Mouse (Mus musculus): Measurements from ENCODE around the gene Stk32c. TPM values are rescaled to one million over a fixed set of nuclear protein-coding genes. Genes with fewer than 3 reads are reported as not detected.

The Stk32c gene
- polyA plus RNA-seq, 1 experiment from 2014 or later, result 0.11 TPM

- Histone ChIP-seq H3K27ac (replicated peaks) (no peak overlapping the region), H3K36me3 (no peaks in the 10 kb centered on the region), H3K9me3 (no peaks in the 10 kb centered on the region), H3K4me2 (no peak overlapping the region), H3K4me3 (no peak overlapping the region), H3K9ac (no peak overlapping the region), H3K27me3 (replicated peaks) (peaks cover 34% of the 10 kb centered on the region), H3K4me1 (no peaks in the 10 kb centered on the region)
- ATAC-seq (ENCODE audit: extremely low read depth, insufficient number of reproducible peaks, low FRiP score, low TSS enrichment), result no peak
- 38% methylated on average over 13 of the region's 13 CpGs for WGBS
Observed at GRCm38 (mm10) chr7:139119152-139119774, 93.8 kb downstream of the Stk32c start.

GRCm38 (mm10) chr7:139107908-139108650, 105.0 kb downstream of the Stk32c start:
- no peaks in the 10 kb centered on the region for H3K9me3 ChIP-seq
- H3K36me3 ChIP-seq, result no peaks in the 10 kb centered on the region
- no peak overlapping the region for H3K4me2 ChIP-seq
- H3K4me1 ChIP-seq, result peaks cover 7% of the 10 kb centered on the region; the same call in 1 of the 2 replicates
- no peaks in the 10 kb centered on the region; the same call in 1 of the 2 replicates for H3K27me3 ChIP-seq (replicated peaks)
- no peak for ATAC-seq (ENCODE audit: extremely low read depth, insufficient number of reproducible peaks, low FRiP score, low TSS enrichment)
- WGBS, result 79% methylated on average over 9 of the region's 9 CpGs
- no peak overlapping the region for H3K27ac ChIP-seq (replicated peaks)
- H3K9ac ChIP-seq, result no peak overlapping the region
- H3K4me3 ChIP-seq, result no peak overlapping the region

DNA sequence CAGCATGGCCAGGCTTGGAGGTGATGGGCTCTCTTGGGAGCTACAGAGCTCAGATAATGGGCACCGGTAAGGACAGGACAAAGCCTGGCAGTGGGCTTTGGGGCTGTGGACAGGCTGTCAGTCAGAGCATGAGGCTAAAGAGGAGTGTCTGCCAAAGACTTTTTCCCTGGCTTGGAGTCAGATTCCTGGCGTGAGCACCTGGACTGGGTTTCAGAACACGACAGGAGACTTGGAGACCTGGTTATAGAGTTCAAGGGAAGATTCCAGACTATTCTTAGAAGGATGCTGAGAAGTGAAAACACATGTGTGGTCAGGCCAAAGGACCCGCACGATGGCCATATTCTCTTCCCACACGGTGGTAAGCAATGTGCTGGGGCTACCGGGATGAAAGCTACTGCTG, 107.4 kb downstream of the Stk32c start:
- Histone ChIP-seq H3K4me2 (no peak overlapping the region), H3K9ac (no peak overlapping the region), H3K27ac (replicated peaks) (no peak overlapping the region), H3K9me3 (no peaks in the 10 kb centered on the region), H3K27me3 (replicated peaks) (peaks cover 6% of the 10 kb centered on the region; the same call in 1 of the 2 replicates), H3K36me3 (no peaks in the 10 kb centered on the region), H3K4me3 (no peak overlapping the region), H3K4me1 (peaks cover 7% of the 10 kb centered on the region; the same call in 1 of the 2 replicates)
- no peak for ATAC-seq (ENCODE audit: extremely low read depth, insufficient number of reproducible peaks, low FRiP score, low TSS enrichment)
- 74% methylated on average over 7 of the region's 7 CpGs for WGBS

DNA sequence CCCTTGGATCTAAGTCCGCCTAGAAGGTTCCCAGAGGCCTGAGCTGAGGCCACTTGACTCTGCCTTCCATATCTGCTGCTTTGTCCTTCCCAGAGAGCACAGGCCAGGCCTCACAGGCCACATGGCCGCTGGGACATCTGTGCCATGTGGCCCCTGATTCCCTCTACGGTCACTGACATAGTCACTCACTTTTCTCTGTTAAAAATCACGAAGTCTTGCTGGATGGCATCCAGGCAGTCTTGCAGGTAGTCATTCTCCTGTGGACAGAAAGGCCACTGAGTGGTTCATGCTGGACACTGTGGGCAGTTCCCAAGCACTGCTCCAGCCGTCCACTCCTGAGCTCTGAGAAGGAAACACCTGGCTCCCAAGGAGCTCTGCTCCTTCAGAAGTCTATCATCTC, 108.0 kb downstream of the Stk32c start:
- H3K9me3 ChIP-seq, result no peaks in the 10 kb centered on the region
- WGBS, result 70% methylated on average over 5 of the region's 5 CpGs
- ATAC-seq (ENCODE audit: extremely low read depth, insufficient number of reproducible peaks, low FRiP score, low TSS enrichment), result no peak
- H3K4me3 ChIP-seq, result no peak overlapping the region
- H3K27ac ChIP-seq (replicated peaks), result no peak overlapping the region
- H3K4me1 ChIP-seq, result peaks cover 7% of the 10 kb centered on the region; the same call in 1 of the 2 replicates
- H3K27me3 ChIP-seq (replicated peaks), result peaks cover 6% of the 10 kb centered on the region; the same call in 1 of the 2 replicates
- H3K9ac ChIP-seq, result no peak overlapping the region
- no peaks in the 10 kb centered on the region for H3K36me3 ChIP-seq
- H3K4me2 ChIP-seq, result no peak overlapping the region

- Histone ChIP-seq H3K27ac (replicated peaks) (no peak overlapping the region), H3K4me1 (peaks cover 7% of the 10 kb centered on the region; the same call in 1 of the 2 replicates), H3K9ac (no peak overlapping the region), H3K9me3 (no peaks in the 10 kb centered on the region), H3K4me2 (no peak overlapping the region), H3K4me3 (no peak overlapping the region), H3K36me3 (no peaks in the 10 kb centered on the region), H3K27me3 (replicated peaks) (peaks cover 6% of the 10 kb centered on the region; the same call in 1 of the 2 replicates)
- ATAC-seq (ENCODE audit: extremely low read depth, insufficient number of reproducible peaks, low FRiP score, low TSS enrichment), result no peak
- WGBS, result 62% methylated on average over 10 of the region's 10 CpGs
Observed at GRCm38 (mm10) chr7:139103960-139104381, 109.1 kb downstream of the Stk32c start.

- Histone ChIP-seq H3K27ac (replicated peaks) (no peak overlapping the region), H3K4me2 (no peak overlapping the region), H3K9me3 (no peaks in the 10 kb centered on the region), H3K4me3 (no peak overlapping the region), H3K36me3 (no peaks in the 10 kb centered on the region), H3K4me1 (no peaks in the 10 kb centered on the region), H3K27me3 (replicated peaks) (0 out of 2 replicates have a peak, but pooled peaks cover 6% of the 10 kb centered on the region), H3K9ac (no peak overlapping the region)
- 67% methylated on average over 3 of the region's 3 CpGs for WGBS
- no peak for ATAC-seq (ENCODE audit: extremely low read depth, insufficient number of reproducible peaks, low FRiP score, low TSS enrichment)
Observed at GRCm38 (mm10) chr7:139101826-139102225, 111.3 kb downstream of the Stk32c start.

- Histone ChIP-seq H3K4me1 (no peaks in the 10 kb centered on the region), H3K36me3 (no peaks in the 10 kb centered on the region), H3K9ac (no peak overlapping the region), H3K9me3 (no peaks in the 10 kb centered on the region), H3K27ac (replicated peaks) (no peak overlapping the region), H3K27me3 (replicated peaks) (peaks cover 6% of the 10 kb centered on the region; the same call in 1 of the 2 replicates), H3K4me2 (no peak overlapping the region), H3K4me3 (no peak overlapping the region)
- 63% methylated on average over 10 of the region's 10 CpGs for WGBS
- no peak for ATAC-seq (ENCODE audit: extremely low read depth, insufficient number of reproducible peaks, low FRiP score, low TSS enrichment)
Observed at GRCm38 (mm10) chr7:139101286-139101804, 111.8 kb downstream of the Stk32c start.

- Histone ChIP-seq H3K27me3 (replicated peaks) (peaks cover 6% of the 10 kb centered on the region; the same call in 1 of the 2 replicates), H3K9me3 (no peaks in the 10 kb centered on the region), H3K27ac (replicated peaks) (no peak overlapping the region), H3K4me3 (no peak overlapping the region), H3K4me2 (no peak overlapping the region), H3K36me3 (no peaks in the 10 kb centered on the region), H3K4me1 (no peaks in the 10 kb centered on the region), H3K9ac (no peak overlapping the region)
- no peak for ATAC-seq (ENCODE audit: extremely low read depth, insufficient number of reproducible peaks, low FRiP score, low TSS enrichment)
- WGBS, result 50% methylated on average over 12 of the region's 12 CpGs
Observed at GRCm38 (mm10) chr7:139100531-139101095, 112.5 kb downstream of the Stk32c start.

GRCm38 (mm10) chr7:139096399-139096798, 116.7 kb downstream of the Stk32c start:
- Histone ChIP-seq H3K36me3 (no peaks in the 10 kb centered on the region), H3K4me1 (no peaks in the 10 kb centered on the region), H3K9me3 (no peaks in the 10 kb centered on the region), H3K9ac (no peak overlapping the region), H3K27me3 (replicated peaks) (peaks cover 8% of the 10 kb centered on the region; the same call in 1 of the 2 replicates), H3K4me3 (no peak overlapping the region), H3K27ac (replicated peaks) (no peak overlapping the region), H3K4me2 (no peak overlapping the region)
- no peak for ATAC-seq (ENCODE audit: extremely low read depth, insufficient number of reproducible peaks, low FRiP score, low TSS enrichment)
- WGBS, result 78% methylated on average over 6 of the region's 6 CpGs

DNA sequence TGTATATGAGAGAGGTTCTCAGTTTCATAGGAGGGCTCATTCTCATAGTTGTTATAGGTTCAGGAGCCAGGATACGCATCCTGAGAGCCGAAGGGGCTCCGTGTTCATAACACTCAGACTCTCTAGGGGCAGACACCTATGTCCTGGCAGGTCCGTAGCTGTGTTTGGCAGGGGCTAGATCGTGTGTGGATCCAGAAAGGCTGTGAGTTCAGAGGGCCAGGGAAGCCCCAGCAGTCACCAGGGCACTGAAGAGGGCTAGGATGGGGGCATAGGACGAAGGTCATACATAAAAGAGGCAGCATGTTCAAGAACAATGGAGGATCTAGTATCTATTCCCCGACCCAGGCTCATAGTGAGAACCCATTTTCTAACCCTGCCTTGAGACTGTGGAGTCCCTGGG, 117.8 kb downstream of the Stk32c start:
- Histone ChIP-seq H3K4me2 (no peak overlapping the region), H3K27me3 (replicated peaks) (peaks cover 17% of the 10 kb centered on the region; the same call in 1 of the 2 replicates), H3K36me3 (no peaks in the 10 kb centered on the region), H3K4me3 (no peak overlapping the region), H3K9me3 (no peaks in the 10 kb centered on the region), H3K9ac (no peak overlapping the region), H3K27ac (replicated peaks) (no peak overlapping the region), H3K4me1 (no peaks in the 10 kb centered on the region)
- 71% methylated on average over 7 of the region's 7 CpGs for WGBS
- no peak for ATAC-seq (ENCODE audit: extremely low read depth, insufficient number of reproducible peaks, low FRiP score, low TSS enrichment)

- 77% methylated on average over 6 of the region's 6 CpGs for WGBS
- Histone ChIP-seq H3K9me3 (no peaks in the 10 kb centered on the region), H3K4me3 (no peak overlapping the region), H3K4me2 (no peak overlapping the region), H3K27ac (replicated peaks) (no peak overlapping the region), H3K27me3 (replicated peaks) (peaks cover 22% of the 10 kb centered on the region; the same call in 1 of the 2 replicates), H3K9ac (no peak overlapping the region), H3K36me3 (no peaks in the 10 kb centered on the region), H3K4me1 (no peaks in the 10 kb centered on the region)
- ATAC-seq (ENCODE audit: extremely low read depth, insufficient number of reproducible peaks, low FRiP score, low TSS enrichment), result no peak
Observed at GRCm38 (mm10) chr7:139094761-139095160, 118.3 kb downstream of the Stk32c start.

Data from heart, embryonic 13.5 days (tissue).